Mouse (Mus musculus) embryonic facial prominence, embryonic 14.5 days (tissue): ENCODE measurements around the gene Il1r1. TPM values are rescaled to one million over a fixed set of nuclear protein-coding genes. Genes with fewer than 3 reads are reported as not detected.
"Not testable (repeated sequence)": the region's sequence is repeated elsewhere in the genome, so short reads cannot be mapped to it uniquely, and the experiment has no call there.

Source experiments
- ATAC-seq: fragments of 200-750 bp; cut with Nextera tagmentation; 2 replicates; pipeline ENCODE4 v1.8.0; 2017; ENCODE audit warnings: low read depth, moderate number of reproducible peaks, moderate TSS enrichment
- DNase-seq: peaks from one replicate; pipeline ENCODE4 v3.0.0-alpha.2; 2015; ENCODE audit warnings: low spot score
- H3K27ac ChIP-seq: fragments of 300-500 bp; sonication (generic); replicated peaks from 2 replicates; pipeline ENCODE4 v1.5.1; 2014; ENCODE audit warnings: low read depth, mild to moderate bottlenecking, low read length, moderate library complexity
- H3K27me3 ChIP-seq: fragments of 300-500 bp; sonication (generic); replicated peaks from 2 replicates; pipeline ENCODE4 v1.6.1; 2014; ENCODE audit warnings: low read length; ENCODE audit not compliant: control insufficient read depth, insufficient read depth
- H3K36me3 ChIP-seq: fragments of 300-500 bp; sonication (generic); 2 replicates; pipeline ENCODE4 v1.6.1; 2014; ENCODE audit warnings: low read length, mixed read lengths; ENCODE audit not compliant: control insufficient read depth, insufficient read depth
- H3K4me1 ChIP-seq: fragments of 300-500 bp; sonication (generic); 2 replicates; pipeline ENCODE4 v1.6.1; 2014; ENCODE audit warnings: antibody characterized with exemption, low read length; ENCODE audit not compliant: control insufficient read depth, insufficient read depth
- H3K4me2 ChIP-seq: fragments of 300-500 bp; sonication (generic); 2 replicates; pipeline ENCODE4 v1.6.1; 2014; ENCODE audit warnings: low read depth, mild to moderate bottlenecking, low read length, moderate library complexity, mixed read lengths
- H3K4me3 ChIP-seq: fragments of 300-500 bp; sonication (generic); 2 replicates; pipeline ENCODE4 v1.5.1; 2014; ENCODE audit warnings: low read depth, mild to moderate bottlenecking, low read length
- H3K9ac ChIP-seq: fragments of 300-500 bp; sonication (generic); 2 replicates; pipeline ENCODE4 v1.6.1; 2014; ENCODE audit warnings: low read depth, mild to moderate bottlenecking, low read length, moderate library complexity, mixed read lengths
- H3K9me3 ChIP-seq: fragments of 300-500 bp; sonication (generic); 2 replicates; pipeline ENCODE4 v1.6.1; 2016; ENCODE audit warnings: low read length; ENCODE audit not compliant: control insufficient read depth
- WGBS: fragments of 180-500 bp; shearing (Covaris S2); extraction: QIAGEN DNeasy Blood & Tissue Kit; methylation state at CpG from one replicate; pipeline ENCODE4 v1.1.7; 2014; 5-methylcytosine and 5-hydroxymethylcytosine counted together
- polyA plus RNA-seq: library from polyadenylated mRNA; unstranded; fragments of >200 nt; fragmentation: Nextera tagmentation; extraction: Ambion mirVana; gene quantifications from 2 replicates; pipeline ENCODE4 v1.2.1, GENCODE M21; 2014

Gene Il1r1
- polyA plus RNA-seq, 1 experiment from 2014 or later = 9.6 TPM

GRCm38 (mm10) chr1:40298053-40298452, 73.2 kb downstream of the Il1r1 start:
- Histone ChIP-seq H3K27ac (no peak overlapping the region), H3K4me1 (no peaks in the 10 kb centered on the region)
- 84% methylated on average over 2 of the region's 2 CpGs for WGBS

GRCm38 (mm10) chr1:40303179-40303866, 78.4 kb downstream of the Il1r1 start:
- H3K27ac ChIP-seq = no peak overlapping the region
- H3K36me3 ChIP-seq = no peaks in the 10 kb centered on the region
- H3K9ac ChIP-seq = no peak overlapping the region
- H3K27me3 ChIP-seq = no peaks in the 10 kb centered on the region
- no peak for ATAC-seq
- no peaks in the 10 kb centered on the region for H3K4me1 ChIP-seq
- H3K4me2 ChIP-seq = no peak overlapping the region
- DNase-seq = no peak
- 68% methylated on average over 7 of the region's 7 CpGs for WGBS
- H3K4me3 ChIP-seq = no peak overlapping the region
- no peaks in the 10 kb centered on the region for H3K9me3 ChIP-seq

More at GRCm38 (mm10) chr1:40298053-40298452, 73.2 kb downstream of the Il1r1 start:
- no peaks in the 10 kb centered on the region for H3K36me3 ChIP-seq
- no peak overlapping the region for H3K4me2 ChIP-seq
- ATAC-seq = no peak
- H3K4me3 ChIP-seq = no peak overlapping the region
- no peak overlapping the region for H3K9ac ChIP-seq
- no peaks in the 10 kb centered on the region for H3K27me3 ChIP-seq
- H3K9me3 ChIP-seq = no peaks in the 10 kb centered on the region
- DNase-seq = no peak

- not testable (repeated sequence) for H3K9me3 ChIP-seq, H3K4me3 ChIP-seq, ATAC-seq, H3K27ac ChIP-seq, H3K4me2 ChIP-seq, H3K36me3 ChIP-seq, DNase-seq, H3K9ac ChIP-seq, H3K4me1 ChIP-seq, H3K27me3 ChIP-seq
- 69% methylated on average over 4 of the region's 4 CpGs for WGBS
Measured at GRCm38 (mm10) chr1:40304321-40304720, 79.4 kb downstream of the Il1r1 start.

- Histone ChIP-seq H3K9ac (no peak overlapping the region), H3K4me2 (no peak overlapping the region), H3K27me3 (no peaks in the 10 kb centered on the region), H3K27ac (no peak overlapping the region), H3K9me3 (no peaks in the 10 kb centered on the region), H3K4me3 (no peak overlapping the region), H3K4me1 (no peaks in the 10 kb centered on the region), H3K36me3 (no peaks in the 10 kb centered on the region)
- 86% methylated on average over 2 of the region's 2 CpGs for WGBS
- ATAC-seq (no peak), DNase-seq (no peak)
Measured at GRCm38 (mm10) chr1:40306111-40306510, 81.2 kb downstream of the Il1r1 start.

GRCm38 (mm10) chr1:40311123-40311522, 86.2 kb downstream of the Il1r1 start:
- no peak for DNase-seq
- H3K9ac ChIP-seq = no peak overlapping the region
- no peak for ATAC-seq
- H3K27me3 ChIP-seq = no peaks in the 10 kb centered on the region
- WGBS = 89% methylated on average over 3 of the region's 3 CpGs
- H3K4me1 ChIP-seq = no peaks in the 10 kb centered on the region
- no peak overlapping the region for H3K4me2 ChIP-seq
- no peaks in the 10 kb centered on the region for H3K9me3 ChIP-seq
- H3K4me3 ChIP-seq = no peak overlapping the region
- no peak overlapping the region for H3K27ac ChIP-seq
- H3K36me3 ChIP-seq = no peaks in the 10 kb centered on the region; the same call in 1 of the 2 replicates

GRCm38 (mm10) chr1:40311625-40312024, 86.7 kb downstream of the Il1r1 start:
- Histone ChIP-seq H3K9ac (no peak overlapping the region), H3K4me1 (no peaks in the 10 kb centered on the region), H3K9me3 (no peaks in the 10 kb centered on the region), H3K27me3 (no peaks in the 10 kb centered on the region), H3K4me3 (no peak overlapping the region), H3K36me3 (no peaks in the 10 kb centered on the region; the same call in 1 of the 2 replicates), H3K4me2 (no peak overlapping the region), H3K27ac (no peak overlapping the region)
- ATAC-seq = no peak
- no peak for DNase-seq
- WGBS = 75% methylated on average over 2 of the region's 2 CpGs

GRCm38 (mm10) chr1:40314016-40314415, 89.1 kb downstream of the Il1r1 start:
- Histone ChIP-seq H3K9me3 (no peaks in the 10 kb centered on the region), H3K4me3 (no peak overlapping the region), H3K27me3 (no peaks in the 10 kb centered on the region), H3K9ac (no peak overlapping the region), H3K4me2 (no peak overlapping the region), H3K36me3 (no peaks in the 10 kb centered on the region; the same call in 1 of the 2 replicates), H3K4me1 (no peaks in the 10 kb centered on the region), H3K27ac (no peak overlapping the region)
- ATAC-seq (no peak), DNase-seq (no peak)
- 74% methylated on average over 12 of the region's 12 CpGs for WGBS

GRCm38 (mm10) chr1:40317657-40318056, 92.8 kb downstream of the Il1r1 start:
- no peaks in the 10 kb centered on the region; the same call in 1 of the 2 replicates for H3K36me3 ChIP-seq
- no peaks in the 10 kb centered on the region for H3K27me3 ChIP-seq
- no peaks in the 10 kb centered on the region for H3K4me1 ChIP-seq
- no peak overlapping the region for H3K4me3 ChIP-seq
- ATAC-seq (no peak), DNase-seq (peak; percentile 52)
- no peak overlapping the region for H3K27ac ChIP-seq
- 78% methylated on average over 8 of the region's 8 CpGs for WGBS
- no peak overlapping the region for H3K9ac ChIP-seq
- H3K9me3 ChIP-seq = no peaks in the 10 kb centered on the region
- H3K4me2 ChIP-seq = no peak overlapping the region

GRCm38 (mm10) chr1:40321824-40322223, 96.9 kb downstream of the Il1r1 start:
- peaks cover 10% of the 10 kb centered on the region; the same call in 1 of the 2 replicates for H3K27me3 ChIP-seq
- no peak overlapping the region for H3K4me2 ChIP-seq
- H3K36me3 ChIP-seq = no peaks in the 10 kb centered on the region
- H3K4me1 ChIP-seq = peaks cover 3% of the 10 kb centered on the region; the same call in 1 of the 2 replicates
- DNase-seq (no peak), ATAC-seq (no peak)
- H3K27ac ChIP-seq = no peak overlapping the region
- WGBS = 76% methylated on average over 6 of the region's 6 CpGs
- no peak overlapping the region for H3K9ac ChIP-seq
- H3K4me3 ChIP-seq = no peak overlapping the region
- no peaks in the 10 kb centered on the region for H3K9me3 ChIP-seq
